Mouse (Mus musculus) lung, postnatal 14 days (tissue): ENCODE measurements around the gene Pdxk.
"Not testable (repeated sequence)": the region's sequence is repeated elsewhere in the genome, so short reads cannot be mapped to it uniquely, and the experiment has no call there.

ENCODE experiments used
- DNase-seq: peaks from one replicate; pipeline ENCODE4 v3.0.0; 2021

Gene Pdxk

GRCm38 (mm10) chr10:78464792-78465207, at the start of gene Pdxk:
Gene Pdxk (minus strand): TSS chr10:78464975.
- peak; percentile 92 for DNase-seq

GRCm38 (mm10) chr10:78502986-78503733, 38.4 kb upstream of the Pdxk start:
- no peak for DNase-seq

GRCm38 (mm10) chr10:78487431-78488086, 22.8 kb upstream of the Pdxk start:
- peak; percentile 86 for DNase-seq

GRCm38 (mm10) chr10:78486871-78487270, 22.1 kb upstream of the Pdxk start:
- no peak for DNase-seq

GRCm38 (mm10) chr10:78485369-78485768, 20.6 kb upstream of the Pdxk start:
- not testable (repeated sequence) for DNase-seq

- DNase-seq = peak; percentile 32
Measured at GRCm38 (mm10) chr10:78481928-78482499, 17.2 kb upstream of the Pdxk start.

- DNase-seq = no peak
Measured at GRCm38 (mm10) chr10:78480954-78481927, 16.5 kb upstream of the Pdxk start.

GRCm38 (mm10) chr10:78476821-78477220, 12.0 kb upstream of the Pdxk start:
- DNase-seq = no peak

GRCm38 (mm10) chr10:78474759-78475158, 10.0 kb upstream of the Pdxk start:
- no peak for DNase-seq

- DNase-seq = no peak
Measured at GRCm38 (mm10) chr10:78473434-78473833, 8.7 kb upstream of the Pdxk start.

GRCm38 (mm10) chr10:78472046-78472445, 7.3 kb upstream of the Pdxk start:
- no peak for DNase-seq

GRCm38 (mm10) chr10:78470582-78471313, 6.0 kb upstream of the Pdxk start:
- no peak for DNase-seq

GRCm38 (mm10) chr10:78467761-78468310, 3.1 kb upstream of the Pdxk start:
- DNase-seq = no peak

- no peak for DNase-seq
Measured at GRCm38 (mm10) chr10:78466647-78467046, 1.9 kb upstream of the Pdxk start.

GRCm38 (mm10) chr10:78465472-78465871, 697 bp upstream of the Pdxk start:
- DNase-seq = no peak

- no peak for DNase-seq
Measured at GRCm38 (mm10) chr10:78464201-78464791, 479 bp downstream of the Pdxk start.

- DNase-seq = no peak
Measured at GRCm38 (mm10) chr10:78463769-78464167, 1.0 kb downstream of the Pdxk start.

GRCm38 (mm10) chr10:78462945-78463768, 1.6 kb downstream of the Pdxk start:
- no peak for DNase-seq

- DNase-seq = no peak
Measured at GRCm38 (mm10) chr10:78461767-78462166, 3.0 kb downstream of the Pdxk start.

- DNase-seq = no peak
Measured at GRCm38 (mm10) chr10:78460463-78460862, 4.3 kb downstream of the Pdxk start.
